Mouse (Mus musculus) CH12.LX (cell line): ENCODE measurements around the gene Kcnj9.

Experiments used
- CTCF ChIP-seq, 2 experiments: IDR thresholded peaks in 1 of 2; conservative IDR thresholded peaks in 1 of 2; 2 replicates each; pipeline ENCODE4 v1.5.1; 2011 to 2012; ENCODE audit warnings: low read depth in 2 of 2, low read length in 2 of 2, improper control_type of control experiment in 1 of 2, inconsistent platforms in 1 of 2, mild to moderate bottlenecking in 1 of 2, moderate library complexity in 1 of 2
- E2F4 ChIP-seq: IDR thresholded peaks from 2 replicates; pipeline ENCODE4 v1.6.1; 2011; ENCODE audit warnings: low read depth, low read length, improper control_type of control experiment; ENCODE audit not compliant: insufficient replicate concordance
- EP300 ChIP-seq: IDR thresholded peaks from 2 replicates; pipeline ENCODE4 v1.6.1; 2011; ENCODE audit warnings: low read length, improper control_type of control experiment
- GABPA ChIP-seq: IDR thresholded peaks from 2 replicates; pipeline ENCODE4 v1.6.1; 2012; ENCODE audit warnings: low read depth, low read length, improper control_type of control experiment, inconsistent platforms; ENCODE audit not compliant: insufficient replicate concordance
- JUND ChIP-seq: conservative IDR thresholded peaks from 2 replicates; pipeline ENCODE4 v1.6.1; 2011; ENCODE audit warnings: low read depth, low read length, improper control_type of control experiment
- MAFK ChIP-seq: IDR thresholded peaks from 2 replicates; pipeline ENCODE4 v1.6.1; 2011; ENCODE audit warnings: low read length, improper control_type of control experiment; ENCODE audit not compliant: insufficient replicate concordance
- MAX ChIP-seq: IDR thresholded peaks from 2 replicates; pipeline ENCODE4 v1.6.1; 2011; ENCODE audit warnings: low read length, improper control_type of control experiment
- MYC ChIP-seq: IDR thresholded peaks from 2 replicates; pipeline ENCODE4 v1.6.1; 2011; ENCODE audit warnings: low read depth, mild to moderate bottlenecking, improper control_type of control experiment, low read length
- POLR2A ChIP-seq: IDR thresholded peaks from 2 replicates; pipeline ENCODE4 v1.6.1; 2011; ENCODE audit warnings: low read depth, mild to moderate bottlenecking, improper control_type of control experiment, low read length
- RAD21 ChIP-seq: IDR thresholded peaks from 2 replicates; pipeline ENCODE4 v1.6.1; 2011; ENCODE audit warnings: low read depth, mild to moderate bottlenecking, low read length, improper control_type of control experiment, moderate library complexity
- SIN3A ChIP-seq: IDR thresholded peaks from 2 replicates; pipeline ENCODE4 v1.6.1; 2012; ENCODE audit warnings: low read length, improper control_type of control experiment, inconsistent platforms
- TBP ChIP-seq: conservative IDR thresholded peaks from 2 replicates; pipeline ENCODE4 v1.6.1; 2011; ENCODE audit warnings: low read depth, low read length, improper control_type of control experiment
- ZC3H11A ChIP-seq: IDR thresholded peaks from 2 replicates; pipeline ENCODE4 v1.6.1; 2012; ENCODE audit warnings: low read depth, mild to moderate bottlenecking, inconsistent platforms, low read length, improper control_type of control experiment
- ZNF384 ChIP-seq: IDR thresholded peaks from 2 replicates; pipeline ENCODE4 v1.6.1; 2012; ENCODE audit warnings: low read depth, low read length, improper control_type of control experiment, inconsistent platforms

DNA sequence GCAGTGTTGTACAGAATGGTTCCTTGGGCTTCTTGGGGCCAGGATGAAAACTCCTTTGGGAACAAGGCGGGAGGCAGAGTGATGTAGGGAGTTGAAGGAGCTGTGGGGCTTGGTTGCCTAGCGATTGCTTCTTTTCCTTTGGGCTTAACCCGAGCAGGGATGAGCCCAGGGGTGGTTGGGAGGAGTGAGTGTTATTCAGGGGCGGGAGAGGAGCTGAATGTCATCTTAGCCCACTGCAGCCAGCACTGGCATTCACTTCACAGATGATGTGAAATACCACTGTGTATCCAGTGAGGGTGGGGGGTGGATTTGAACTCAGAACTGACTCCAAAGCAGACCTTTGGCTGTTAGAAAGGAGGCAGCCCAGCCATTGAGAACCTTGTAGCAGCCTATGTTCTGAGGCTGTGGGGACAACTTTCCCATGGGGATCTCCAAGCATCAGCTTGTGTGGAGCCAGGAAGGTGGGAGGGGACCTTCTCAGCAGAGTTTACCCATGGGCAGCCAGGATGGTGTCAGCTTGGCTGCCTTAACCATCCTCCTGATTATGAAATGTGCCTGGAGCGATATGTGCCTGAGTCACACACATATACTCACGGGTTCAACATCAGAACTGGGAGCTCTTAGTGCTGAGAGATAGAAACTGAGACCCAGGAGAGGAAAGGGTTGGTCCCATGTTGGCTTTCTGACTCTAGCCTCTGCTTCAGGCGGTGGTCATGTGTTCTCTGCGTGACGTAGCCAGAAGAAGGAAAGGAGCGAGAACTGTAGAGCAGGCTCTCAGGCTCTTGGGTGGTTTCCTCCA, 15.3 kb downstream of the Kcnj9 start:
- TF ChIP-seq CTCF (conservative IDR thresholded peaks at IDR 0.05 in 1 of 2, IDR thresholded peaks at IDR 0.05 in 1 of 2; ENCODE audit: low read depth in 2 of 2, low read length in 2 of 2) (no peak), EP300 (no peak), POLR2A (no peak), MAFK (no peak), JUND (no peak), E2F4 (no peak), MAX (no peak), MYC (no peak), SIN3A (no peak), GABPA (no peak), ZC3H11A (no peak), RAD21 (no peak), ZNF384 (no peak), TBP (no peak)
